In the genomic region with DNA sequence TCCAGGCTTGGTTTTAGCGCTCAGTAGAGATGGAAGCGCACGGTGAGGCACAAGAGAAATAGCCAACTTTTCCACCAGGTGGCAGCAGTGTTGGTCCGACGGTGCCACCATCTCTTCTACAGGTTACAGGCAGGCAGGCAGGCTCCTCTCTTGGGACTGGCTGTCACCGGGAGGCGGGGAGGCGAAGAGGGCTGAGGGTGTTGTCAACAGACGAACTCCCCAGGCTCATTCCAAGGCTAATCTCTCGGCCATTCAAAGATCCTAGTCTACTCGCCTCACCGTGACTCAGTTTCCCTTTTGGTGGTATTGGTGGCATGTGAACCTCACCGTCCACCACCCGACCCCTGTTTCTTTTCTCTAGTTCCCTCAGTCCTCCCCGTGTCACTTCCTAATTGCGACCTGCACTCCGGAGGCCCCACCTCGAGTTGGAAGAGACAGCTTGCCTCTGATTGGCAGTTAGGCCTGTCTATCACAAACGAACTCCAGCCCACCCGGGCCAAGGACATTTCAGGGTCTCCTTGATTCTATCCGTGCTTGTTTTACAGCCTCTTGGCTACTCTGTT, we compare ENCODE assay signal across 8 mouse cellular contexts. TPM values are rescaled to one million over a fixed set of nuclear protein-coding genes. Genes with fewer than 3 reads are reported as not detected.
DNase-seq lines count a peak whose midpoint lies in the region; ATAC-seq lines count a peak whose summit lies in the region.

No protein-coding gene starts in this region.

- ATAC-seq in forebrain, embryonic 15.5 days (replicated peaks), result peak; percentile 88
- peak; percentile 86 for ATAC-seq in neural tube, embryonic 15.5 days (ENCODE audit: low FRiP score)

- WGBS in forebrain, embryonic 15.5 days, result under 1% methylated on average over 21 of the region's 21 CpGs
- under 1% methylated on average over 21 of the region's 21 CpGs for WGBS in neural tube, embryonic 15.5 days

- peaks cover 9% of the 10 kb centered on the region for H3K4me1 ChIP-seq in forebrain, embryonic 15.5 days
- peaks cover 21% of the 10 kb centered on the region for H3K4me1 ChIP-seq in neural tube, embryonic 15.5 days

- no peaks in the 10 kb centered on the region for H3K27me3 ChIP-seq in forebrain, embryonic 15.5 days
- H3K27me3 ChIP-seq in neural tube, embryonic 15.5 days (replicated peaks), result no peaks in the 10 kb centered on the region

- H3K4me3 ChIP-seq in forebrain, embryonic 15.5 days, result peak overlapping the region; percentile 38
- H3K4me3 ChIP-seq in neural tube, embryonic 15.5 days (replicated peaks), result peak overlapping the region; percentile 21

- H3K9me3 ChIP-seq in forebrain, embryonic 15.5 days, result no peaks in the 10 kb centered on the region
- H3K9me3 ChIP-seq in neural tube, embryonic 15.5 days (replicated peaks), result no peaks in the 10 kb centered on the region

- H3K9ac ChIP-seq in forebrain, embryonic 15.5 days (replicated peaks), result no peak overlapping the region
- no peak overlapping the region for H3K9ac ChIP-seq in neural tube, embryonic 15.5 days (replicated peaks)

- DNase-seq in MEL-GATA-1-ER (ENCODE audit: extremely low read depth, low read depth), result peak; percentile 91
- DNase-seq in cerebellum, adult 18-20 months, result peak; percentile 85 to 88
- DNase-seq in heart, postnatal 4 days, result peak; percentile 86
- DNase-seq in layer of hippocampus, adult 18-20 months (ENCODE audit: low spot score in 2 of 2), result peak; percentile 72 to 86
- peak; percentile 81 to 84 for DNase-seq in lung, adult 18-20 months
- peak; percentile 51 to 68 for DNase-seq in thymus, adult 18-20 months

- no peaks in the 10 kb centered on the region; the same call in 1 of the 2 replicates for H3K36me3 ChIP-seq in forebrain, embryonic 15.5 days
- H3K36me3 ChIP-seq in neural tube, embryonic 15.5 days, result 0 out of 2 replicates have a peak, but pooled peaks cover 8% of the 10 kb centered on the region

- H3K4me2 ChIP-seq in forebrain, embryonic 15.5 days (replicated peaks), result peak overlapping the region; percentile 57
- H3K4me2 ChIP-seq in neural tube, embryonic 15.5 days, result peak overlapping the region; percentile 58

- H3K27ac ChIP-seq in forebrain, embryonic 15.5 days (replicated peaks), result no peak overlapping the region
- 0 out of 2 replicates have a peak overlapping the region, but pooled peaks have one; percentile 28 for H3K27ac ChIP-seq in neural tube, embryonic 15.5 days (replicated peaks)

RNA-seq across cellular contexts. Expression of a gene that starts 0.7 kb away (rescaled TPM):
- not detected in 2 replicates for polyA plus RNA-seq in forebrain, embryonic 15.5 days (2015; fragmentation: Nextera tagmentation; extraction: Ambion mirVana)
- not detected for total RNA-seq in heart, postnatal 4 days (2021)
- total RNA-seq in layer of hippocampus, adult 18-20 months (2021), result not detected
- not detected in 2 replicates for polyA plus RNA-seq in neural tube, embryonic 15.5 days (2015; fragmentation: Nextera tagmentation; extraction: Ambion mirVana)

RNA-seq across cellular contexts. Expression of a gene that starts 15.1 kb away (rescaled TPM):
- polyA plus RNA-seq in forebrain, embryonic 15.5 days (2015; fragmentation: Nextera tagmentation; extraction: Ambion mirVana), result 9.0 and 9.1 TPM in 2 replicates
- not detected for total RNA-seq in heart, postnatal 4 days (2021)
- total RNA-seq in layer of hippocampus, adult 18-20 months (2021), result 10 to 100 TPM; 15.8 to 18.5 TPM
- 36.2 and 39.3 TPM in 2 replicates for polyA plus RNA-seq in neural tube, embryonic 15.5 days (2015; fragmentation: Nextera tagmentation; extraction: Ambion mirVana)

RNA-seq across cellular contexts. Expression of a gene that starts 29.7 kb away (rescaled TPM):
- polyA plus RNA-seq in forebrain, embryonic 15.5 days (2015; fragmentation: Nextera tagmentation; extraction: Ambion mirVana), result 30.7 and 31.8 TPM in 2 replicates
- 10 to 100 TPM; 22.8 to 26.1 TPM for total RNA-seq in heart, postnatal 4 days (2021)
- 10 to 100 TPM; 25.8 to 30.9 TPM for total RNA-seq in layer of hippocampus, adult 18-20 months (2021)
- 20.3 and 28.6 TPM in 2 replicates for polyA plus RNA-seq in neural tube, embryonic 15.5 days (2015; fragmentation: Nextera tagmentation; extraction: Ambion mirVana)

RNA-seq across cellular contexts. Expression of a gene that starts 30.1 kb away (rescaled TPM):
- 86.2 and 98.8 TPM in 2 replicates for polyA plus RNA-seq in forebrain, embryonic 15.5 days (2015; fragmentation: Nextera tagmentation; extraction: Ambion mirVana)
- total RNA-seq in heart, postnatal 4 days (2021), result 10 to 100 TPM; 33.5 to 34.1 TPM
- total RNA-seq in layer of hippocampus, adult 18-20 months (2021), result 10 to 100 TPM; 48.4 to 55.6 TPM
- polyA plus RNA-seq in neural tube, embryonic 15.5 days (2015; fragmentation: Nextera tagmentation; extraction: Ambion mirVana), result 89.4 and 90.5 TPM in 2 replicates

RNA-seq across cellular contexts. Expression of a gene that starts 34.6 kb away (rescaled TPM):
- 35.1 and 38.1 TPM in 2 replicates for polyA plus RNA-seq in forebrain, embryonic 15.5 days (2015; fragmentation: Nextera tagmentation; extraction: Ambion mirVana)
- 1 to 10 TPM; 7.7 to 9.3 TPM for total RNA-seq in heart, postnatal 4 days (2021)
- 10 to 100 TPM; 62.4 to 68.1 TPM for total RNA-seq in layer of hippocampus, adult 18-20 months (2021)
- 48.2 and 54.4 TPM in 2 replicates for polyA plus RNA-seq in neural tube, embryonic 15.5 days (2015; fragmentation: Nextera tagmentation; extraction: Ambion mirVana)

Comparison
In these comparisons a context has a peak if more than half of its experiments do, and no peak if none do; other contexts are left out.
1. RNA of a gene that starts 15.1 kb away (total RNA-seq): 15.8 to 18.5 TPM in layer of hippocampus, adult 18-20 months; not detected in heart, postnatal 4 days; every median in the first group is over 10 times any median in the second.
2. Peak in every context shown above with its lines, with median percentiles within 50 percentile points of each other: DNase-seq.